Mouse (Mus musculus): ENCODE measurements around the gene Slc51b.

- TF ChIP-seq EP300 (IDR thresholded peaks at IDR 0.05; ENCODE audit: low read depth) (no peak), CTCF (IDR thresholded peaks at IDR 0.05; ENCODE audit: low read depth) (no peak)
These were observed 1.6 kb upstream of the Slc51b start for GRCm38 (mm10) chr9:65424393-65424792.

Measured in heart, postnatal 0 days (tissue).